Mouse (Mus musculus) Muller cell, postnatal 12 days (primary cell): ENCODE results near the gene Iqck.
A peak's percentile ranks its signal among the peaks of the same experiment; 100 is the strongest.

ENCODE experiments used
- DNase-seq: peaks from one replicate; pipeline ENCODE4 v3.0.0-alpha.2; 2015; ENCODE audit errors: inconsistent ontology term

Iqck gene

GRCm38 (mm10) chr7:118989275-118989856 lies 133.8 kb downstream of the Iqck start:
- DNase-seq: no peak

GRCm38 (mm10) chr7:118990282-118990681 lies 134.7 kb downstream of the Iqck start:
- peak; percentile 80 for DNase-seq

GRCm38 (mm10) chr7:118991341-118991884 lies 135.9 kb downstream of the Iqck start:
- no peak for DNase-seq

GRCm38 (mm10) chr7:118992080-118992560 lies 136.6 kb downstream of the Iqck start:
- no peak for DNase-seq

- DNase-seq: peak; percentile 32
These were observed 137.3 kb downstream of the Iqck start for GRCm38 (mm10) chr7:118992623-118993405.

GRCm38 (mm10) chr7:118993597-118994230 lies 138.2 kb downstream of the Iqck start:
- peak; percentile 36 for DNase-seq

GRCm38 (mm10) chr7:118994231-118994842 lies 138.8 kb downstream of the Iqck start:
- DNase-seq: peak; percentile 40

- DNase-seq: peak; percentile 94
These were observed 139.5 kb downstream of the Iqck start, which contains the start of gene Gprc5b for GRCm38 (mm10) chr7:118995007-118995406. TSS of gene Gprc5b (minus strand) at chr7:118995211.

GRCm38 (mm10) chr7:118995671-118996070 lies 140.1 kb downstream of the Iqck start:
- DNase-seq: no peak

- peak; percentile 81 for DNase-seq
These were observed 140.7 kb downstream of the Iqck start for GRCm38 (mm10) chr7:118996137-118996837.

- no peak for DNase-seq
These were observed 144.3 kb downstream of the Iqck start for GRCm38 (mm10) chr7:118999857-119000256.

- DNase-seq: no peak
These were observed 146.4 kb downstream of the Iqck start for GRCm38 (mm10) chr7:119001965-119002364.

GRCm38 (mm10) chr7:119002501-119002900 lies 146.9 kb downstream of the Iqck start:
- no peak for DNase-seq

GRCm38 (mm10) chr7:119010854-119011529 lies 155.4 kb downstream of the Iqck start:
- peak; percentile 76 for DNase-seq

- DNase-seq: no peak
These were observed 160.2 kb downstream of the Iqck start for GRCm38 (mm10) chr7:119015736-119016135.

- DNase-seq: peak; percentile 75
These were observed 164.0 kb downstream of the Iqck start for GRCm38 (mm10) chr7:119019537-119019936.
